Mouse (Mus musculus) macrophage (primary cell): ENCODE results near the gene 2810004N23Rik. TPM values are rescaled to one million over a fixed set of nuclear protein-coding genes. Genes with fewer than 3 reads are reported as not detected.

Source experiments
- H3K27ac ChIP-seq: fragments of 350-480 bp; formaldehyde crosslinking; 2 replicates; pipeline ENCODE4 v1.9.0; 2021
- H3K36me3 ChIP-seq: fragments of 350-480 bp; formaldehyde crosslinking; 2 replicates; pipeline ENCODE4 v1.9.0; 2021; ENCODE audit errors: inconsistent target
- H3K4me3 ChIP-seq: fragments of 350-480 bp; formaldehyde crosslinking; 2 replicates; pipeline ENCODE4 v1.9.0; 2021; ENCODE audit errors: inconsistent target
- H3K79me2 ChIP-seq: fragments of 350-480 bp; formaldehyde crosslinking; 2 replicates; pipeline ENCODE4 v1.9.0; 2021; ENCODE audit errors: inconsistent target
- WGBS: methylation state at CpG from one replicate; pipeline ENCODE4 v1.1.7; 2026; ENCODE audit warnings: inconsistent platforms; ENCODE audit not compliant: missing documents; 5-methylcytosine and 5-hydroxymethylcytosine counted together
- polyA plus RNA-seq: library from polyadenylated mRNA; stranded (reverse); fragments of 250-400 nt; gene quantifications from 3 replicates; pipeline ENCODE4 v1.2.4, GENCODE M21; 2018; ENCODE audit warnings: inconsistent platforms

Gene 2810004N23Rik
- polyA plus RNA-seq, 1 experiment from 2014 or later, result 17.6 TPM

GRCm38 (mm10) chr8:124793661-124794485 is 69.0 kb downstream of the 2810004N23Rik start:
- Histone ChIP-seq H3K79me2 (no peaks in the 10 kb centered on the region), H3K36me3 (no peaks in the 10 kb centered on the region), H3K4me3 (no peak overlapping the region), H3K27ac (no peak overlapping the region)
- whole genome bisulfite sequencing, result 5% methylated on average over 72 of the region's 81 CpGs

GRCm38 (mm10) chr8:124793172-124793651 is 69.7 kb downstream of the 2810004N23Rik start:
- Histone ChIP-seq H3K27ac (no peak overlapping the region), H3K36me3 (no peaks in the 10 kb centered on the region), H3K4me3 (no peak overlapping the region), H3K79me2 (no peaks in the 10 kb centered on the region)
- WGBS, result 4% methylated on average over 49 of the region's 51 CpGs

- under 1% methylated on average over 39 of the region's 39 CpGs for WGBS
- no peak within 1 kb of the TSS for H3K4me3 ChIP-seq
- H3K27ac ChIP-seq, result no peak within 1 kb of the TSS
- no peaks in the 10 kb centered on the region for H3K36me3 ChIP-seq
- H3K79me2 ChIP-seq, result no peaks in the 10 kb centered on the region
Measured at GRCm38 (mm10) chr8:124792708-124793107, 70.2 kb downstream of the 2810004N23Rik start, which contains the start of gene Trim67. Gene Trim67 (plus strand): TSS chr8:124793092.

GRCm38 (mm10) chr8:124792186-124792585 is 70.7 kb downstream of the 2810004N23Rik start:
- WGBS, result 3% methylated on average over 28 of the region's 32 CpGs
- Histone ChIP-seq H3K79me2 (no peaks in the 10 kb centered on the region), H3K4me3 (no peak overlapping the region), H3K36me3 (no peaks in the 10 kb centered on the region), H3K27ac (no peak overlapping the region)

GRCm38 (mm10) chr8:124791751-124792150 is 71.2 kb downstream of the 2810004N23Rik start:
- 67% methylated on average over 4 of the region's 4 CpGs for WGBS
- Histone ChIP-seq H3K27ac (no peak overlapping the region), H3K79me2 (no peaks in the 10 kb centered on the region), H3K36me3 (no peaks in the 10 kb centered on the region), H3K4me3 (no peak overlapping the region)

- no peaks in the 10 kb centered on the region for H3K79me2 ChIP-seq
- 22% methylated on average over 4 of the region's 4 CpGs for WGBS
- no peak overlapping the region for H3K27ac ChIP-seq
- H3K4me3 ChIP-seq, result no peak overlapping the region
- no peaks in the 10 kb centered on the region for H3K36me3 ChIP-seq
Measured at GRCm38 (mm10) chr8:124790676-124791075, 72.2 kb downstream of the 2810004N23Rik start.

Other genes with a start within 250 kb of the 2810004N23Rik start
- gene 2310022B05Rik, start 199.8 kb downstream of the 2810004N23Rik start, polyA plus RNA-seq, result 5.6 to 10.8 TPM (median 5.9 TPM) in 3 replicates
- 27.1 to 40.1 TPM (median 37.6 TPM) in 3 replicates for gene Ttc13, start 141.1 kb downstream of the 2810004N23Rik start, polyA plus RNA-seq
- 3.6 to 7.6 TPM (median 4.2 TPM) in 3 replicates for gene Arv1, start 141.0 kb downstream of the 2810004N23Rik start, polyA plus RNA-seq
- not detected in 3 replicates for gene Fam89a, start 111.3 kb downstream of the 2810004N23Rik start, polyA plus RNA-seq
- gene Trim67, start 70.0 kb downstream of the 2810004N23Rik start, polyA plus RNA-seq, result not detected in 3 replicates
- gene Gnpat, start 87 bp downstream of the 2810004N23Rik start, polyA plus RNA-seq, result 34.0 to 66.4 TPM (median 41.8 TPM) in 3 replicates
- 8.3 to 14.5 TPM (median 12.6 TPM) in 3 replicates for gene Exoc8, start 34.6 kb upstream of the 2810004N23Rik start, polyA plus RNA-seq
- 11.4 to 15.2 TPM (median 12.6 TPM) in 3 replicates for gene Sprtn, start 34.8 kb upstream of the 2810004N23Rik start, polyA plus RNA-seq
- 16.9 to 25.1 TPM (median 21.7 TPM) in 3 replicates for gene Egln1, start 86.2 kb upstream of the 2810004N23Rik start, polyA plus RNA-seq
- 32.8 to 60.5 TPM (median 37.0 TPM) in 3 replicates for gene Tsnax, start 149.9 kb upstream of the 2810004N23Rik start, polyA plus RNA-seq
- 0.56 to 2.0 TPM (median 2.0 TPM) in 3 replicates for gene Disc1, start 191.1 kb upstream of the 2810004N23Rik start, polyA plus RNA-seq